Comparison of ENCODE assay signal across 9 mouse cellular contexts in the genomic region with DNA sequence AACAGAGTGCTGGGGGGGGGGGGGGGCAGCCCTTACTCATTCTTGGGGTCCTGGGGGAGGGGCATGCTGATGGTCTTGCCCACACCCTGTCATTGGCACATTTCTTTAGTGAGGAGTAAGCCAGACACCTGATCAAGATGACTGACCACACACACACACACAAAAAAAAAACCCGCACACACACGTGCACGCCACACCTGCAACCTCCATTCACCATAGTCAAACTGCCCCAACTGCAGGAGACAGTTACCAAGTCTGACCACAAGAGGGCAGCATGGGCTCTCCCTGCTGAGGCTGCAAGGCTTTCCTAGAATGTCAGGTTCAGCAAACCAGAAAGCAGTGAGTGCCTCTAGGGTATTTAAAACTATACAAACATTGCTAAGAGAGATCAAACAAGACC. TPM values are rescaled to one million over a fixed set of nuclear protein-coding genes. Genes with fewer than 3 reads are reported as not detected.
DNase-seq lines count a peak whose midpoint lies in the region; ATAC-seq and TF ChIP-seq lines count a peak whose summit lies in the region.
"Had no signal": no experiment of that assay in that cellular context is flagged by ENCODE, and none has a peak within 500 bp of the region (broad histone marks: within the 10 kb centered on the region; RNA-seq: fewer than 3 reads in every experiment).

No protein-coding gene starts in this region.

- no peaks in the 10 kb centered on the region for H3K9me3 ChIP-seq in ES-Bruce4 (replicated peaks; ENCODE audit: control insufficient read depth, insufficient read depth, low read length, poor library complexity, severe bottlenecking)

- peaks cover 34% of the 10 kb centered on the region for H3K36me3 ChIP-seq in ES-Bruce4 (ENCODE audit: control insufficient read depth, insufficient read depth, low read length, poor library complexity, severe bottlenecking)

- TF ChIP-seq EP300 in ES-Bruce4 (IDR thresholded peaks at IDR 0.05; ENCODE audit: insufficient read depth, low read depth, low read length), result 0 out of 2 replicates have a peak, but pooled peaks have one; percentile 14

- H3K4me3 ChIP-seq in ES-Bruce4 (ENCODE audit: low read depth, low read length), result no peak overlapping the region

- H3K27ac ChIP-seq in ES-Bruce4 (ENCODE audit: insufficient read depth, low read length), result no peak overlapping the region
- H3K27ac ChIP-seq: macrophage had no signal

- TF ChIP-seq CTCF in ES-Bruce4 (IDR thresholded peaks at IDR 0.05; ENCODE audit: low read depth, low read length), result peak; percentile 97

- no peak for ATAC-seq in inflammation-experienced regulatory T-cells, adult 6 months

- no peaks in the 10 kb centered on the region for H3K27me3 ChIP-seq in ES-Bruce4 (ENCODE audit: control insufficient read depth, insufficient read depth, low read length, poor library complexity, severe bottlenecking)

- no peak for TF ChIP-seq POLR2A in ES-Bruce4 (IDR thresholded peaks at IDR 0.05; ENCODE audit: insufficient read depth, low read length)

- no peak overlapping the region for H3K9ac ChIP-seq in ES-Bruce4 (ENCODE audit: low read depth, poor library complexity, severe bottlenecking)

- DNase-seq in adipocyte (ENCODE audit: low spot score), result peak; percentile 84
- peak; percentile 82 for DNase-seq in cerebellum, postnatal 4 days (ENCODE audit: low spot score in 2 of 2)
- peak; percentile 55 to 65 for DNase-seq in gastrocnemius, postnatal 4 days (ENCODE audit: low spot score in 2 of 2)
- DNase-seq in layer of hippocampus, postnatal 14 days (ENCODE audit: low spot score in 2 of 2), result peak; percentile 69 to 83
- DNase-seq in lung, postnatal 4 days, result peak; percentile 69 to 82
- DNase-seq in right cerebral cortex, postnatal 4 days, result peak; percentile 80

- no peaks in the 10 kb centered on the region for H3K4me1 ChIP-seq in ES-Bruce4 (ENCODE audit: control insufficient read depth, insufficient read depth, low read length)

RNA-seq across cellular contexts. Expression of a gene that starts 50.4 kb away (rescaled TPM):
- polyA plus RNA-seq in ES-Bruce4 (2011; ENCODE audit: insufficient read depth, insufficient read length, low read depth, missing spikeins), result 15.8 and 17.4 TPM in 2 replicates
- total RNA-seq in gastrocnemius, postnatal 4 days (2021), result 10 to 100 TPM in 1 of 2 experiments, 1 to 10 TPM in 1; 9.8 to 10.3 TPM
- 10 to 100 TPM; 24.3 to 25.5 TPM for total RNA-seq in layer of hippocampus, postnatal 14 days (2021)
- 10 to 100 TPM; 23.4 to 40.5 (median 34.5) TPM for polyA plus RNA-seq in inflammation-experienced regulatory T-cells, adult 6 months (2017; shearing (Covaris generic))
